Mouse (Mus musculus) urinary bladder, postnatal 14 days (tissue): ENCODE data around the gene a.
A peak's percentile ranks its signal among the peaks of the same experiment; 100 is the strongest.

ENCODE experiments used
- DNase-seq: peaks from one replicate; pipeline ENCODE4 v3.0.0; 2021; ENCODE audit warnings: low spot score

a gene

GRCm38 (mm10) chr2:154790656-154791483 lies at the start of gene a, which contains the start of gene Raly:
TSS of gene a (plus strand) at chr2:154791402.
TSS of gene Raly (plus strand) at chr2:154791096.
- peak; percentile 98 for DNase-seq

DNA sequence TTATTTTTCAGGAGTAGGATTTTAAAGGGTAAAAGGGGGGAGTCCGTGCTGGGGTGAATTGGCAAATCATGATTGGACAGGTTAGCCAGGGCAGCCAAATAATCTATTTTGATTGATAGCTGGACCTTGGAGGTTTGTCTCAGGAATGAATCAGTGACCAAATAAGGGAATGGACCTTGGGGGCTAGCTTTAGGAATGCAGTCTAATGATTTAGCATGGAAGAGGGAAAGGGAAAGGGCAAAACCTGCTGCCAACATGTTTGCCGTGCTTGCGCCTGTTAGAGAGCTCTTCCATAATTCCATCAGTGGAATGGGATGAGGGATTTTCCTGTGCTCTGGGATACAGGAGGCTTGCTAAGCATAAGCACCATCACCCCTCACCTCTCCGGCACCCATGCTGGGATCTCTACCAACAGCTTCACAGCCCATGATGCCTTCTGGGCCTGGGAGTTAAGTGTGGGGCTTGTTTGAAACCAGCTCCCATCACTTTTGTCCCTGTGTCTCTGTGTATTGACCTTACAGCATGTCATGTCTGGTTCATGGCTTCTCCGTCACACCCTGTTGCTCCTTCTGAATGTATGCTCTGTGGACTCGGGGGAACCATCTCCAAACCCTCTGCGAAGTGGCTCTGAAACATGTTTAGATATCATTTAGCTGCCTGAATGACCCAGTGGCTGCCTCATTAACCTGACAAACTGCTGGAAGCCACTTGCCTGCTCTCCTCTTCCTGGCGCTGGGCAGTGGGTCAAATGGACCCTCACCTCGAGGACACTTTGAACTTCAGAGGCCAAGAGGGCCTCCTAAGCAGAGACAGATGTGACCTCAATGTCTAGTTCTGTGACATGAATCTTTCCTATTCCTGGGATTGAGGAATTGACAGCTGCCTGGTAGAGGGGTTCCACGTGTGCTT lies 48.0 kb upstream of the a start:
- no peak for DNase-seq

- DNase-seq = no peak
Measured at GRCm38 (mm10) chr2:154743915-154744314, 47.3 kb upstream of the a start.

GRCm38 (mm10) chr2:154748383-154748782 lies 42.8 kb upstream of the a start:
- no peak for DNase-seq

- DNase-seq = no peak
Measured at GRCm38 (mm10) chr2:154749046-154750036, 41.9 kb upstream of the a start.

DNA sequence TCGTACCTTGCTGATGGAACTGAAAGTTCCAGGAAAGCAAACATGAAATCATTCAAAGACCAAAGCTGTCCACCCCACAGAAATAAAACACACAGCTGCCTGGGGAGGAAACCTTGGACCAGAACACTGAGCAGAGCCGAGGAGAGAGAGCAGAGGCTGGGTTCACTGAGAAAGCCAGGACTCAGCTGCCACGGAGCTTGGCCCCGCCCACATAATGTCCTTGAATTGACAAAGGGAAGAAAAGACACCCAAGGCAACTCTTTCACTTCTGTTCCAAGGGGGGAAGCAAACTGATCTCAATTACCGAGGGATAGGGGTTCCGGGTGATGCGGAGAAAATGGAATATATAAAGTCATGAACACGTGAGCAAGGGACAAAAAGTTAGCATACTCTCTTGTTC lies 39.3 kb upstream of the a start:
- peak; percentile 39 for DNase-seq

DNA sequence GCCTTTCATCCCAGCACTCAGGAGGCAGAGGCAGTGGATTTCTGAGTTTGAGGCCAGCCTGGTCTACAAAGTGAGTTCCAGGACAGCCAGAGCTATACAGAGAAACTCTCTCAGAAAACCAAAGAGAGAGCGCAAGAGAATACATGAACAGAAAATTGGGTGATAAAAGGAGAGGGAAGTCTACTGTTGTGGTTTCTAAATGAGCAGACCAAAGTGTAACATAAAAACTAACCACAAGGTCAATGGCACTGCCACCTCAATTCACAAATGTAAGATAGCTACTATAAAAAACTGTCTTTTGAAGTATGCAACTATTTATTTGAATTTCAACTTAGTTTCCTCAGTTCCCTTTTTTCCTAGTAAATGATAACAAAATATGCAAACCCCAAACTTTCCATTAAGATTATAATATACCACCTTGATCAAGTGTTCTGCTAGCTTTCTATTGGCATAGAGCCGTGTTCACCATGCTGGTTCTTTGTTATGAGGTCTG lies 37.1 kb upstream of the a start:
- no peak for DNase-seq

DNA sequence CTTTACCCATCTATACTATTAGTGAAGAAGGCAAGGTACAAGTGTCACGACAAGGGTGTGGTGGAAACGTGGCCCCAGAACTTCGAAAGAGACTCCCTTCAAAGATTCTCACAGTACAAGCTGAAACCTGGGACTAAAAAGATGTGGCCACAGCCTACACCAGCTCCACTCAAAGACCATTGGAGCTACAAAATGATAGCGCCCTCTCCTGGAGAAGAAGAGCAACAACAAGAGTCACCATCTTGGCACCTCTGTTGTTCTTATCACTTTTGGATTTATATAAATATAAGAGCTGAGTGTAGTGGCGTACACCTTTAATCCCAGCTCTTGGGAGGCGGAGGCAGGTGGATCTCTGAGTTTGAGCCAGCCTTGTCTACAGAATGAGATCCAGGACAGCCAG lies 35.4 kb upstream of the a start:
- DNase-seq = no peak

DNA sequence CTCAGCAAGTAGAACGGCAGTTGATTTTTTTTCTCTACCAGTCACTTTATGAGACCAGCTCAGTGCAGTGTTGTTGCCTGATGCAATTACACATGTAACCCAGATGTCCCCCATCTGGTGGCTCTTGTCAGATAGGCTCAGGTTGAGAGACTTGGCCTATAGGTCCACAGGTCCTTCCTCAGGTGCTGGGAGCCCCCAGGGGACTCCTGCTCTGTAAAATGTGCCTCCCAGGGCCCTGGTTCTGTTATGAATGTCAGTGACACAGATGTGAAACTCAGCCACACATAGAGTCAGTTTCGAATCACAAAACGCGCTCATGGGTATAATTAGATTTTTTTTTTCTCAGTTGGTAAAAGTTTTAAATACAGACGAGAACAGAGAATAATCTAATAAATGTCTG lies 33.5 kb upstream of the a start:
- DNase-seq = no peak

DNA sequence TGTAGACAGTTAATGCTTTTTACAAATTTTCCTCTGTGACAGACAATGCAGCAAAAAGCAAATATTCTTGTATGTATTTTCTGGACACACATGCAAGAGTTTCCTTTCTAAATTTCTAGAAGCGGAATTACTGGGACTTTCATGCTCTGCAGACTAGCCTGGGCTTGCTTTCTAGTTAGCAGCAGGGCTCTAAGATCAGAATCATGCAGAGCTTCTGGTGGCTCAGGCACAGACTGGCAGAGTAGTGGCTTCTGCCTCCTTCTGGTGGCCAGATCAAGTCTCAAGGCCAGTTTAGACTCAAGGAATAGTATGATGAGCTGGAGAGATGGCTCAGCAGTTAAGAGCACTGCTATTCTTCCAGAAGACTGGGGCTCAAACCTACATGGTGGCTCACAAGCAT lies 32.7 kb upstream of the a start:
- no peak for DNase-seq

DNA sequence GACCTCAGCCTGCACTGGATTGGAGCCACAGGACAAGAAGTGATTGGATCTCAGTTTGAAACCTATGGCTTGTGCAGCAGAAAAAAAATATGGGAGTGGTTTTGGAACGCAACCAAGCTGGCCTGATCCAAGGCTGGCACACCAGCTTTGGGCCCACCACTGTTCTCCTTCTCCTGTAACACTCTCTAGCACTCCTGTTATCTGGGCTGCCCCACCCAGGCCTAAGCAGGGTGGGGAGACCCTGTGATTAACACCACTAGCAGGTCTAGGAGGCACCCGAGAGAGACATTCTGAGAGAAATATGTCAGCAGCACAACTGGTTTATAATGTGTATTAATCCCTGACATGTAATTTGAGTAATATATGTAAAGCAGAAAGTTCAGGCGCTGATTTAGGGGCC lies 28.0 kb upstream of the a start:
- no peak for DNase-seq

- no peak for DNase-seq
Measured at GRCm38 (mm10) chr2:154764828-154765497, 26.2 kb upstream of the a start.

- no peak for DNase-seq
Measured at GRCm38 (mm10) chr2:154765554-154766008, 25.6 kb upstream of the a start.

DNA sequence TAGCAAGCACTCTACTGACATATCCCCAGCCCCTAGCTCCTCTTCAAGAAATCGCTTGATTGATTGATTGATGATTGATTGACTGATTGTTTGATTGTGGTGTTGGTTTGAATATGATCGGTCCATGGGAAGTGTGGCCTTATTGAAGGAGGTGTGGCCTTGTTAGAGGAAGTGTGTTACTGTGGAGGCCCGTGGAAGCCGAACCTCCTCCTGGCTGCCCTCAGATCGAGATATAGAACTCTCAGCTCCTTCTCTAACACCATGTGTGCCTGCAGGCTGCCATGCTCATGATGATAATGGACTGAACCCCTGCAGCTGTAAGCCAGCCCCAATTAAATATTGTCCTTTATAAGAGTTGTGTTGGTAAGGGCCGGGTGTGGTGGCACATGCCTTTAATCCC lies 24.2 kb upstream of the a start:
- DNase-seq = no peak

- DNase-seq = no peak
Measured at GRCm38 (mm10) chr2:154769930-154770329, 21.3 kb upstream of the a start, which contains the start of gene Gm14214. TSS of gene Gm14214 (minus strand) at chr2:154770030.

- DNase-seq = no peak
Measured at GRCm38 (mm10) chr2:154771604-154772003, 19.6 kb upstream of the a start.

DNA sequence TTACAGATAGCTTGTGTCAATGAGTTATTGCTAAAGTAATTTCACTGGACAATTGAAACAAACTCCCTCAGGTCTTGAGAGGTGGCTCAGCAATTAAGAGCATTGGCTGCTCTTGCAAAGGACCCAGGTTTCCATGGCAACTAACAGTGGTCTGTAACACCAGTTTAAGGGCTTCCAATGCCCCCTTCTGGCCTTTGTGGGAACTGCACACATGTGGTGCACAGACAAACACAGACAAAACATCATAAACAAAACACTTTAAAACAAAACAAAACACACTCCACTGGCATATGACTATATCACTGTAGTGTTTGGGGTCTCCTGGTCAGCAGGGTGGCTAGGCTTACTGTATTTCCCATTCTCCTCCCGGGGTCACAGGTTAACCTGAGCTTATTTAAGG lies 17.2 kb upstream of the a start:
- no peak for DNase-seq

DNA sequence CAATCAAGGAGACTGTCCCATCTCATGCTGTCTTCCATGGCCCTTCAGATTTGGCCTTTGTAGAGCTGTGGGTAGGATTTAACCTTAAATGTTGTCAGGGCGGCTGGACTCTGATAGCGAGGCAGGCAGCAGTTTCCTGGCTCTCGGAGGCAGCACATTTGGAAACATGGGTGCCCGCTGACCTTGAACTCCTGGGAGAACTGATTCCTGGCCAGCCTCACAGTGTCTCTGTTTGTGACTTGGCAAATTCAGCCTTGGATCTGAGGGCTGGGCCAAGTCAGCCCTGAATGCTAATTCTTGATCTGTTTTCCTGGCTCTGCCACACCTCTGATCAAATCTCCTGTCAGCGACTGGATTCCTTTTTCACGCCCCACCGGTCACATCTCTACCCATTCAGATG lies 14.7 kb upstream of the a start:
- DNase-seq = no peak

DNA sequence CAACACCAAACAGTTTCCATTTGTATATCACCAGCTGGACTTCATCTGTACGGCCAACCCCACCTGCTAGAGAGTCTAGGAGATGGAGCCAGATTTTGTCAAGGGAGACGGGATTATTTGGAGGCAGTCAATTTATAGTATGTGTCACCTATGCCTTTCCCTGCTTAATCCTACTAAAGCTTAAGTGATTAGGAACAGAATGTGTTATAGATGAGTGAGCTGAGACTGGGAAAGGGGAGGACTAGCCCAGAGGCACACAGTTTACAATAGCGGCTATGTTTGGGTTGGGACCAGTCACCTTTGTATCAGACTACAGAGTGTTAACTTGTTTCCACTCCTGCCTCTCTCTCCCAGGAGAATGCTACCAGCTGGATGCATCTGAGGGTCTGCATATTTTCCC lies 11.6 kb upstream of the a start:
- no peak for DNase-seq

- DNase-seq = no peak
Measured at GRCm38 (mm10) chr2:154782361-154782760, 8.8 kb upstream of the a start.
